Mouse (Mus musculus): ENCODE measurements around the gene Trpm8. TPM values are rescaled to one million over a fixed set of nuclear protein-coding genes. Genes with fewer than 3 reads are reported as not detected.

The Trpm8 gene
- total RNA-seq (2021), result under 1 TPM; 0.26 to 0.30 TPM
- long read RNA-seq, experiment 1, result 0 reads
- long read RNA-seq, experiment 2, result 0 reads

DNA sequence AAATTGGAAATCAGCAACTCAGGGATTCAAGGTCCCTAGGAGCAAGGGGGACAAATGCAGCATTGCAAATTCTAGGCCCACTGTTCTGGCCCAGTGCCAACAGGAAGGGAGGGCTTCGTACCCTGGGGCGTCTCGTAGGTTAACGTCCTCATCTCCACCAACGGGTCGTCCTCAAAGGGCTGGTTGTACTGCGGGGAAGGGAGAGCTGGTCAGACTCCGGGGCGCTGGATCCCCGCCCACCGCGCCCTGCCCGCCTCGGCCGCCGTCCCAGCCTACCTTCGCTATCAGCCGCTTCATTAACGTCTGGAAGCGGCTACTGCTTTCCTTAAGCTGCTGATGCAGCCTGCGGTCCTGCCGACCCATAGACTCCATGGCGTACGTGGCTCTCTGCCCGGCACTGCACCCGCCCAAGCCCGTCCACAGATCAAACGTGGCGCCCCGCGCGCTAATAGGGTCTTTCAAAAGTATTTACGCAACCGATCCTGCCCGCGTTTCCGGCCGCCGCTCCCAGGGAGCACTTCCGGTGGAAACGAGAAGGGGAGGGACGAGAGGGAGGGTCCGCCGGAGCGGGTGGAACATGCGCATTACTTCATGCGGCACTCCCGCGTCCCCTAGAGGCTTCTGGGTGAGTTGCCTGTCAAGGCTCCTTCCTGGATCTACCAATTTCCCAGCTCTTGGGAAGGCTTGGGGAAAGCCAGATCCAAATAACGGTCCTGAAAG is at the start of gene Trpm8, which contains the start of gene Hjurp:
Trpm8 (plus strand) TSS at position 564 of the 720 bp plus-strand sequence.
Hjurp (minus strand) TSS at position 536 of the 720 bp plus-strand sequence.
- peak; percentile 100 for DNase-seq (ENCODE audit: low spot score in 2 of 2)

DNA sequence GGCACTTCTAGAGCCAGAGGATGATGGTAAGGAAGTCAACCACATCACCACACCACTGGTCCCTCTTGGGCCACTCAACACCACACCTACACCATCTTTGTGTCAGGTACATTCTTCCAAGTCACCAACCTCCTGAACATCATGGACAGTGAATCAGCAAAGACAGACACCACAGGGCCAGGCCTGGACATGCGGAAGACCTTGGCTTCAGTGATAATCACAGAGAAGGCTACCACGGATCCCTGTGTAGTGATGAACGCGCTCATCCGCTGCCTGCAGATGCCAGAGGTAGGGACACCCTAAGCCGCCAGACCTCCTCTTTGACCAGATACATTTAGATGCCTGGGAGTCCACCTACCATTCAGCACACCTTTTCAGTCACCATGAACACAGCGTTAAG is 49.3 kb upstream of the Trpm8 start:
- no peak for DNase-seq (ENCODE audit: low spot score in 2 of 2)

DNA sequence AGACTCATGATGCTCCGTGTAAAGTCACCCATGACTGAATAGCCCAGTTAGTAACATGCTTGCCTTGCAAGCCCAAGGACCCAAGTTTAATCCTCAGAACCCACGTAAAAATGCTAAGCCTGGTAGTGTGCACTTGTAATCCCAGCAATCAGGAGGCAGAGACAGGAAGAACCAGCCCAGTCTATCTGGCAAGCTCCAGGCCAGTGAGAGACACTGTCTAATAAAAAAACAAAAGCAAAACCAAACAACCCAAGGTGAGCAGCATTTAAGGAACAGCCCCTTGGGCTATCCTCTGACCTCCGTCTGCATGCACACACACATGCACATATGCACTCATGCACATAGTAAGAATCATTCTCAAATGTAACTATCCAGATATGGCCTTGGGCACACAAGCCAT is 47.9 kb upstream of the Trpm8 start:
- no peak for DNase-seq (ENCODE audit: low spot score in 2 of 2)

DNA sequence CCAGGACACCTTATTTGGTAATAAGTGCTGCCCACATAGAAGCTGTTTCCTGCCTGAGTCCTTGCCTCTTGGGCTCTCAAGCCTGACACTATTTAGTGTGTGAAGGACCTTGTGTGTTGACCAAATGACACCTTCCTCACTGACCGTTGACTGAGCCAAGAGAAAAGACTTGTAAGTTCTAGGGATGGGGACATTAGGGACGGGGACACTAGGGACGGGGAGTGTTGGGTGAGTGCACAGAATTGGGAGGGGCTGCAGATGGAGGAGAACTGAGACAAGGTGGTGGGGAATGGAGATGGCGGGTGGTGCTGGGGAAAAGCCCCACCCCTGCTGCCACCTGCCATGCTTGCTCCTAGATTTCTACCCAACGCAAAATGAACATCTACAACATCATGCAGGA is 47.5 kb upstream of the Trpm8 start:
- DNase-seq (ENCODE audit: low spot score in 2 of 2), result no peak

DNA sequence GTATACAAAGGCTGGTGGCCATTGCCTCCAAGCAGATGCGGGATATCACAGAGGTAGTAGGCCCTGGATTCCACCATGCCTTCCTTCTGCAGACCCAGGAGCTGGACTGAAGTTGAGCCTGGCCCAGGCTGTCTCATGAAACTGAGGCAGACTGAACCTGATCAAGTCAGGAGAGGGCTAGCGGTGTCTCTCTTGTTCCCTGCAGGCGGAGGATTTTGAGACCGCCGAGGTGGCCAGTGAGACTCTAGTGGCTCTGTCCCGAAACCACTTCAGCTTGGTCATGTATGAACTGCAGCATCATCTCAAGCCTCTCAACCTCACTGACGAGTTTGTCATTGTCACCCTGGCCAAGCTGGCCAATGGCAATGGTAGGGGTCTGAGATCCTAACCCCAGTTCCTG is 47.0 kb upstream of the Trpm8 start:
- no peak for DNase-seq (ENCODE audit: low spot score in 2 of 2)

DNA sequence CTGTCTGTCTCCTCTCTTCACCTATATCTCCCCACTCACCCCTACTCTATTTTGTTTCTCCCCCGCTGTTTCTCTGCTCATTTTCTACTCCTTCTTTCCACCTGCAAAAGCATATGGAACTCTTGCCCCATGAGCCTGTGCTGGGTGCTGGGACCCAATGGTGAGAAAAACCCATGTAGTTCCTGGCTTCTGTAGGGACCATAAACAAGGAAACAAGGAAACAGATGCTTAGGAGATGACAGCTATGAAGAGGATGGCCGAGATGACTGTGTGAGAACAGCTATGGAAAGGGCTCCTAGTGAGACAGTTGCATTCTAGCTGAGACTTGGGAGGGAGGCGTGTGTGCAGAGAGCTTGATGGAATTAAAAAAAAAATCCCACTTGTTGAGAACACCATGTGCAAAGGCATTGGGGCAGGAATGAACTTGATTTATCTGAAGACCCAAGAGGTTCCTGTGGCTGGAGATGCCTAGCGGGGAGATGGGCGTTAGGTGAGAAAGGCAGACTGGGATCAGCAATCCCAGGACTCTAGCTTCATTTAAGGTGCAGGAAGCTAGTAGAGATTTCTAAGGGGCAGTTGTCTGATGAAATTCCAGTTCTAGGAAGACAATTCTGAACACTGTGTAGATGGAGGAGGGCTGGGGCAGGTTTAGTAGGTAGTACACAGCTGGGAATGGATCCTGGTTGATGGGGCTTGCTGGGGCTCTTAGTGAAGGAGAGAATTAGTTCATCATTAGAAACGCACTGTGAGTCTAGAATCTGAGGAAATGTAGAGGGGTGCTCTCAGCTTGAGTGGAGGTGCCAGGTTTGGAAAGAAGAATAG is 46.3 kb upstream of the Trpm8 start:
- DNase-seq (ENCODE audit: low spot score in 2 of 2), result no peak

DNA sequence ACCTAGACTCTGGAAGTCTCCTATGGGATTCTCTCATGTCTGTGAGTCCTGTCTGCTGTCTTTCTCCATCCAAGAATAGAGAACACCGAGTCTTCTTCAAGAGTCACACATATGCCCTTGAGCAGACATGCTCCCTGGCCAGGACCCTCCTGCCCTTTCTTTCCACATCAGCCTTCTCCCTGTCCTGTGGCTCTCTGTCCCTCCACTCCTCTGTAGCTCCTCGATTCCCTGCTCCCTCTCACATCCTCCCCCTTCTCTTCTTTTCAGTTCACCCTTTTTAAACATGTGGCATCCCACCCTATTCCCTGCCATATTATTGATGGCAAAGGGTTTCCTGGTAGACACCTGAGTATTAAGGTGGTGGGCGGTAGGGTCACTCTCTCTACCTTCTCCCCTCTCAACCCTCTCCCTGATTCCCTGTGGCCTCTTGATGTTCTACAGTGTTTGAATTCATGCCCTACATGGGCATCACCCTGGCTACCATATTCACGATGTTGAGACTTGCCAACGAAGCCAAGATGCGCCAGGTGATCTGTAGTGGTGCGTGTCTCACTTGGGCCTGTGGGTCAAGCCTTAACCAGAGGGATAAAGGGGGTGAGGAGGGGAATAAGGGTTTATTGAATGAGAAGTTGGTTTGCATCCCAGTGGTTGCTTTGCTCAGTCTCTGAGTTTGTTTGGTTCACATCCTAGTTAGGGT is 45.5 kb upstream of the Trpm8 start:
- DNase-seq (ENCODE audit: low spot score in 2 of 2), result no peak

DNA sequence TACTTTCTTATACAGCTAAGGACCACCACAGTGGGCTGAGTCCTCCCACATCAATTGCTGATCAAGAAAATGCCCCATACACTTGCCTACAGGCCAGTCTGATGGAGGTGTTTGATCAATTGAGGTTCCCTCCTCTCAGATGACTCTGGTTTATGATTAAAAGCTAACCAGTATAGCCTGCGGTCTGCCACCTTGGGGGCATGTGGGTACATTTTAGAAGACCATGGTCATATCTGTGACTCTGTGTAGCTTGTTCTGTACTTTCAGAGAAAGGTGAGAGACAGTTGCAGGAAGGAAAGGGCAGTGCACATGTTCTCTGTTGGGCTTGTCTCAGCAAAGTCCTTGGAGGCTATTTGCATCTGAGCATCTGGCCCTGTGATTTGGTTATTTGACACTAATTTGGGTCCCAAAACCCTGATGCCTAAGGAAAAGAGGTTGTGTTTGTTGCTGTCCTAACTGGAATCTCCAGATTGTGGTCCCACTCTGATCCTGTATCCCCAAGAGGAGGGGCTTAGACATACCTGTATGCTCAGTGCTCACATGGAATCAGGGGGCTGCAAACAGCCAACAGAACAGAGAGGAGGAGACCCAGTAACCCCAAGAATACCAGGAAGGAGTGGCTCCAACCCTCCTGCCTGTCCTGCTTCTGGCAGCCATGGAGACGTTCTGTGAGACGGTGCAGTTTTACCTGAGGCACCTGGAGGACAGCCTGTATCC is 44.6 kb upstream of the Trpm8 start:
- DNase-seq (ENCODE audit: low spot score in 2 of 2), result no peak

DNA sequence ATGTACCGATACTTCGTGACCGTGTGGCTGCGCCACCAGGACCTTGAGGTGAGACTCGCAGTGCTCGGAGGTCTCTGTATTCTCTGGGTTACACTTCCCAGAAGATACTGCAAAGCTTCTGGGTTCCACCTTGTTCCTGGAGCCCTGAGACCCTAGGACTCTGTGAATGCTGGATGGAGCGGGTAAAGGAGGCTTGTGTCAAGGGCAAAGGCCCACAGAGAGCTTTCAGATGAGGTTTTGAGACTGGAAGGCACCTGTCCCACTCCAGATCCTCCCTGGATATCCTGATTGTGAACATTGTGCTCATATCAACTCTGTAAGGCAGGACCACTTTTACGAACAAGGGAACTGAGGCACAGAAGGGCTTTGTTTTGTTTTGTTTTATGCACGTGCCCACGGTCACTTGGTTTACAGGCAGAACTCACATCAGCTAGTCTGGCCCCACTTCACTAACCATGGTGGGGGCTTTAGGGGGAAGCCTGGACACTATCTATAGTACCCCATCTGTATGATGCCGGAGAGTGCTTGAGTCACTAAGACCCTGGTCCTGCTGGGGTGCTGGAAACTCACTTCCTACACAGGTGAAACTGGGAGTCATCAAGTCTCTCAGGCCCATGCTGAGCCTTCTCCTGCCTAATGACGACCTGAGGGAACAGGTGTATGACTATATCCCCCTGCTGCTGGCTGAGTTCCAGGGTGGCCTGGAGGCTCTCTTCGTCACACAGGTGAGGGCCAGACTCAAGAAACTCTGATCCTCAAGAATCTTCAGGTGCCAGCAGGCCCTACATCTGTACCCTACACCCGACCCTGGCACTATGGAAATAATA is 43.8 kb upstream of the Trpm8 start:
- DNase-seq (ENCODE audit: low spot score in 2 of 2), result no peak

DNA sequence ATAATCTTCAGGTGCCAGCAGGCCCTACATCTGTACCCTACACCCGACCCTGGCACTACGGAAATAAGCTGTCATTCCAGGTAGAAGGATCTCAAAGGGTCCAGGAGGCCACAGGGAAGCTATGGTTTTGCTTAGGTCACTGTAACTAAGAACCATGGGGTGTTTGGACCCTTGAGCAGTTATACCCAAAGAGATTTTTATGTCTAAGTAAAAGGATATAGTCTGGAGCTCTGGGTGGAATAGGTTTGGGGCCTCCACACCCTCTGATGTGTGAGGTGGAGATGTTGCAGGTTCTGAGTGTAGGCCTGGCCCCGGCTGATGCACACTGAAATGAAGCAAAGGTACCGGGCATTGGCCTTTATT is 43.2 kb upstream of the Trpm8 start:
- DNase-seq (ENCODE audit: low spot score in 2 of 2), result no peak

DNA sequence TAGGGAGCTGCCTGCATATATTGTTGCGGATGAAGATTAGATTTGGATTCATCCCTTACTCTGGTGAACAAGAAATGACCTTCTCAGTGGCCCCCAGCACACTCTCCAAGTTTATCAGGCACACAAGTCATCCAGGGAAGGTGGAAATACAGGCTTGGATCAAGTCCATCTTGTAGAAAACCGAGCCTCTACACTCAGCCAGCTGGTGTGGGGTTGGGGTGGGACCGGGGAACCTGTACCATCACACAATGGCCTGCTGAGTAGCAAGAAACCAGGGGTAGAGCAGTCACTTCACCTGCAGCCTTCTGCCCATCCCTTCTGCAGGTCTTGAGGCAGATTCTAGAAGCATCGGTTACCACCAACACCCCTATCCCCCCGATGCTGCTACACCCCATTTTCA is 42.8 kb upstream of the Trpm8 start:
- no peak for DNase-seq (ENCODE audit: low spot score in 2 of 2)

DNA sequence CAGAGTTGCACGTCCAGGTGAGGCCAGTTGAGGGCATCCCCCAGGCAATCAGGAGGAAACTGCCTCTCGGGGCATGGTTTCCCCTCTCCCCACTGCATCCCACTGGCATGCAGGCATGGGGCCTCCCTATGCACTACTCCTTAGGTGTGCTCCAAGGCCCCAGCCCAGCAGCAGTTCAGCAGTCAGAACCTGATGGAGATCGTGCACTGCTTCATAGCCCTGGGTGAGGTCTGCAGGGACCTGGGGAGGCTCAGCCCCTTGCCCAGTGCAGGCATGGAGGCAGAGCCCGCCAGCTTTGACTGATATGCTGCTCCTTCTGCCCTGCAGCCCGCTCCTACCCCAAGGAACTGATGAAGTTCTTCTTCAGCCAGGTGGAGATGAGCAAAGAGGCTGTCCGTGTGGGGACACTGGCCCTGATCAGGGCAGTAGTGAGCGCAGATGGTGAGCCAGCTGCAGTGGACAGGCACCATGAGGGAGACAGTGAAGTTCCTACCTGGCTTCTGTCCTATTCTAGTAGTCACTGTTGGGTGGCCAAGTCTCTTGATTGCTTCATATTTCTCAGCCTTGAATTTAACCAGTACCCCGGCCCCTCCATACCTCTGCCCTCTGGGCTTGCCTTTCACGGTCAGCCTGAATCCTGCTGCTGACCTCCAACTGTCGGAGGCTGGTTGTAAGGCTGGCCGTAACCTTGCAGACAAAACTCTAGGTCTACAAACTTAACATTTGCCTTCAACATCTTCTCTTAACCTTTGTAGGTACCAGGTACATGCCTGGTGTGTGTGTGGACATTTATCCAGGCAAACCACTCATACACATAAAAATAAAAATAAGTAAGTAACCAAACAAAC is 42.2 kb upstream of the Trpm8 start:
- no peak for DNase-seq (ENCODE audit: low spot score in 2 of 2)

DNA sequence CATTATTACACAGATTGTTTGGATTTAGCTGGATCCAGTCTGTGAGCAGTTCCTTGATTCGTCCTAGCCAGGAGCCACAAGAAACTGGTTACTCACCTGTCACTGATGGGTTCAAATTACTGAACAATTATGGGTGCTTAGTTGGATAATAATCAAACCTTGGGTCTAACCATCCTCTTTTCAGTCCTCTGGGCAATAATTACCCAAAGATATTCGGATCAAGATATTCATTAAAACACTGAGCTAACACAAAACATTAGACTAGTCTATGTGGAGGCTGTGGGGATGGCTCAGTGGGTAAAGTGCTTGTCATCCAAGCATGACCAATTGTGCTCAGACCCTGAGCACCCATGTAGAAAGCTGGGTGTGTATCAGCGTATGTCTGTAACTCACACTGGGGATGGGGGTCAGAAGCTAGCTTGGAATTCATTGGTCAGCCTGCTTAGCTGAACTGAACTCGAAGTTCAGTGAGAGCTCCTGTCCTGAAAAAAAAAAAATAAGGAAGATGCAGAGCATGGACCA is 41.5 kb upstream of the Trpm8 start:
- no peak for DNase-seq (ENCODE audit: low spot score in 2 of 2)

DNA sequence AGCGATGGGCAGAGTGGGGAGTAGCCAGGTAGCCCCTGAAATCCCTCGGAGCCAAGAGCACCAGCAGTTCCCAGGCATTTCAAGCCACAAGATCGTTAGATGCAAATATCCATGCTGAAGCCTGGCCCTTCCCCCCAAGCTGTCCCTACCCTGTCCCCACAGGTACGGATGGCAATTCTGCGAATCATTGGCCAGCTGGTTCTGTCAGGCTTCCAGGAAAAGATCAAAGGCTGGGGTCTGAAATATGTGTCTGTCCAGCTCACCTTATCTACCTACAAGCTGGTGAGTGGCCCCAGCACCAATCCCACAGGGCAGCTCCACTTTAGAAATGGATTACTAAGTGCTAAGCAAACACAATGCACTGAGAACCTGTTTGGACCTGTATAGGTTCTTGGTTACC is 40.1 kb upstream of the Trpm8 start:
- DNase-seq (ENCODE audit: low spot score in 2 of 2), result no peak

DNA sequence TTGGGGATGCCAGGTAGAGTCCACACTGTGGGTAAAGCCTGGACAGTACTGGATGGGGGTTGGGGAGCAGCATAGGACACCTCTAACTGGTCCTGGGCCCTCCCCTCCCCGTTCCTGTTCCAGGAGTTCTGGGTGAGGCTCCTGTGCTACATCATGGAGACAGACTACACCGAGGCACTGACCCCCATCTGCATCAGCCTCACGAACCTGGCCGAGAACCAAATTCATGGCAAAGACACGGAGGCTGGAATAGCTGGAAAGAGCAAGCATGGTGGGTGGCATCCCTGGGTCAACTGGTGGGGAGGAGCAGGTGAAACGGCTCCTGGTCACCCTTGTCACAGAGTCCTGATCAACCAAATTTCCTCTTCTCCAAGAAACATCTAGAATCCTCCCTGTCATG is 38.7 kb upstream of the Trpm8 start:
- no peak for DNase-seq (ENCODE audit: low spot score in 2 of 2)

DNA sequence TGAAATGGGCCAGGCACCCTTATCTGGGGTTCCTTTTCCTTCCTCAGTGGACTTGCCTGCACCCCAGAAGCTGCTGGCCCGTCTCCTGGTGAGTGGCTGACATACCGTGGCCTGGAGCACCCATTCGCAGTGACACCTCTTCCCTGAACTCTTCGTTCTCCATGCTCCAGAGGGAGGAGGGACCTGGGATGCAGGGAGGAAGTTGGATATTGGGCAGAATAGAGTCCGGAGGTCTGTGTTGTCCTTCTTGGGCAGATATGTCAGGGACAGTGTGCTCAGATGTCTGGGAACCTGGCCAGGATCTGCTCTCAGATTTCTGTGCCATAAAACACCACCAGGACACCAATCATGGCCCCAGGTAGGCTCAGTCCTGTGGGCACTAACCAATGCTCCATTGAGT is 37.4 kb upstream of the Trpm8 start:
- no peak for DNase-seq (ENCODE audit: low spot score in 2 of 2)

DNA sequence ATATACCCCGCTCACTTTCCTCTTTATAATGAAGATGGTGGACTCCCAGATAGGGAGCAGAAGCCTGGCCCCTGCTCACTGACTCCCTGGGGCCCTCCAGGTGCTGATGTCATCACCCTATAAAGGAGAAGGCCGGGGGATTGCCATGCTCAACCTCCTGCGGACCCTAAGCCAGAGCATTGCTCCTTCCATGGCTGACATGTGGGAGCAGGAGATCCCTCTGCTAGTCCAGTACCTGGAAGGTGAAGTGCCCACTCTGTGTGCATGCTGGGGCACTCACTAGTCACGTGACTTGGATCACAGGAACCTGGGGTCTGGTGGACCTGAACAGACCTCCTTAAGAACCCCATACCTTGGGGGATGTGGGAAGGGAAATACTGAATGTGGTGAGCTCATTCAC is 36.9 kb upstream of the Trpm8 start:
- no peak for DNase-seq (ENCODE audit: low spot score in 2 of 2)

DNA sequence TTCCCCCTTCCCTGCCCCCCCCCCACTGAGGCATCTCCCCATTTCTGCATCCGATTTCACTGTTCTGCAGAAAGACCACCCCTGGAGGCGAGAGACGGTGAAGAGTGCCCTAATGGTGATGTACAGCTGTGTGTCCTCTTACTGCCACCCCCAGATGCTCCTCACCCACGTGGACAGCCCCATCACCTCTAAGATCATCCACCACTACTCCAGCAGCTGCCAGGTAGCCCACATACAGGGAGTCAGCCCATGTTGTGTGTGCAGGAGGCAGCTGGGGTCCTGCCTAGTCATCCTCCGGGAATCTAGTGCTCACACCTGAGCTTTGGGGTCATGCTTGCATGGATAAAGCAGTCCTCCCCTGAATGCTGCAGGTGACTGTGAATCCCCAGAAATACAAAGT is 33.6 kb upstream of the Trpm8 start:
- DNase-seq (ENCODE audit: low spot score in 2 of 2), result no peak

DNA sequence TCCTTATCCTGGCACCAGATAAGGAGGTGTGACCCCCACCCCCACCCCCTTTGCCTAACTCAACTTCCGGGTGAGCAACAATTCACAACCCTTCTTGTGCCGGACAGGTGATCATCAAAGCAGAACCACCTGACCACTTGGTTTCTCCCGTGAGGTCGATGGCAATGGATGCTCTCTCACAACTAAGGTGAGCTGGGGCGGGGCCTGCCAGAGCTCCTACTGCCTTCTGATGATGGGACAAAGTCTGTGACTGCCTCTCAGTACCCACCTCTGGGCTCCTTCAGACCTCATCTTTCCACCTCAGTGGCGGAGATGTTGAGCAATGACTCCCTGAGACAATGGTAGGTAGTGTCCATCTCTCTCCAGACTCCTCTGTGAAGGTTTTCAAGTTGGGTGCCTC is 31.6 kb upstream of the Trpm8 start:
- DNase-seq (ENCODE audit: low spot score in 2 of 2), result no peak

All from left cerebral cortex, adult 18-20 months (tissue).